Mouse (Mus musculus): ENCODE results near the gene Smap1.

The Smap1 gene

GRCm38 (mm10) chr1:23834246-23834645, 87.9 kb downstream of the Smap1 start:
- DNase-seq: no peak

GRCm38 (mm10) chr1:23826887-23827758, 95.0 kb downstream of the Smap1 start:
- peak; percentile 69 for DNase-seq

- DNase-seq: no peak
Observed at GRCm38 (mm10) chr1:23821615-23822014, 100.5 kb downstream of the Smap1 start.

- no peak for DNase-seq
Observed at GRCm38 (mm10) chr1:23798306-23798705, 123.8 kb downstream of the Smap1 start.
